Mouse (Mus musculus) testis, adult 2 months (tissue): Measurements from ENCODE around the gene Ube2j1.

Source experiments
- CTCF ChIP-seq: fragments of 200-500 bp; IDR thresholded peaks from 2 replicates; pipeline ENCODE4 v1.5.1; 2012; ENCODE audit warnings: low read depth, mild to moderate bottlenecking, inconsistent platforms, low read length, moderate library complexity; ENCODE audit not compliant: control insufficient read depth, insufficient read depth, insufficient replicate concordance
- POLR2A ChIP-seq: fragments of 200-500 bp; IDR thresholded peaks from 2 replicates; pipeline ENCODE4 v1.6.1; 2012; ENCODE audit warnings: low read depth, mild to moderate bottlenecking, inconsistent platforms, low read length, moderate library complexity; ENCODE audit not compliant: control insufficient read depth

- TF ChIP-seq CTCF, result no peak
- TF ChIP-seq POLR2A, result no peak
Measured at GRCm38 (mm10) chr4:33077161-33077560, 45.9 kb downstream of the Ube2j1 start.
